ENCODE assay signal across 7 mouse cellular contexts in genomic region chr2:179193507-179194160, GRCm38 (mm10).
DNase-seq lines count a peak whose midpoint lies in the region; ATAC-seq and TF ChIP-seq lines count a peak whose summit lies in the region.

No protein-coding gene starts in this region.

- WGBS in intestine, embryonic 16.5 days: 28% methylated on average over 9 of the region's 9 CpGs
- 37% methylated on average over 9 of the region's 9 CpGs for WGBS in small intestine, adult 2 months

- H3K9me3 ChIP-seq in intestine, embryonic 16.5 days (ENCODE audit: control insufficient read depth, low read length): no peaks in the 10 kb centered on the region

- peak; percentile 64 for ATAC-seq in intestine, embryonic 16.5 days

- H3K36me3 ChIP-seq in intestine, embryonic 16.5 days (ENCODE audit: control insufficient read depth, insufficient read depth, low read length): no peaks in the 10 kb centered on the region
- no peaks in the 10 kb centered on the region for H3K36me3 ChIP-seq in small intestine, adult 2 months (ENCODE audit: control insufficient read depth, insufficient read depth, low read length)

- no peak overlapping the region for H3K9ac ChIP-seq in intestine, embryonic 16.5 days (ENCODE audit: low read depth, low read length)

- no peaks in the 10 kb centered on the region for H3K4me1 ChIP-seq in cortical plate, adult 2 months (ENCODE audit: control insufficient read depth, insufficient read depth, low read length)
- H3K4me1 ChIP-seq in intestine, embryonic 16.5 days (ENCODE audit: control insufficient read depth, insufficient read depth, low read length): no peaks in the 10 kb centered on the region
- no peaks in the 10 kb centered on the region; the same call in 1 of the 2 replicates for H3K4me1 ChIP-seq in small intestine, adult 2 months (ENCODE audit: control insufficient read depth, insufficient read depth, insufficient read length, low read length)

- intact Hi-C loops in gastrocnemius, postnatal 36 days (cut with DNase I): no loop called here
- intact Hi-C loops in left cerebral cortex, postnatal 10 days (cut with DNase I): loop anchor here (10.0 kb wide), 2 partner anchors 129 to 569 kb away; no protein-coding TSS in a partner anchor

- TF ChIP-seq POLR2A in cortical plate, adult 2 months (IDR thresholded peaks at IDR 0.05; ENCODE audit: extremely low read depth, insufficient read depth, low read length): no peak
- TF ChIP-seq POLR2A in small intestine, adult 2 months (IDR thresholded peaks at IDR 0.05; ENCODE audit: low read depth, low read length): no peak; the same call in 1 of the 2 replicates

- no peak overlapping the region for H3K27ac ChIP-seq in cortical plate, adult 2 months (ENCODE audit: insufficient read depth, low read length)
- no peak overlapping the region for H3K27ac ChIP-seq in intestine, embryonic 16.5 days (ENCODE audit: low read length)
- no peak overlapping the region for H3K27ac ChIP-seq in small intestine, adult 2 months (ENCODE audit: insufficient read depth, low read depth, low read length)

- H3K4me2 ChIP-seq in intestine, embryonic 16.5 days (ENCODE audit: low read depth, low read length): no peak overlapping the region

- no peak overlapping the region for H3K4me3 ChIP-seq in cortical plate, adult 2 months (ENCODE audit: insufficient read depth, low read length)
- H3K4me3 ChIP-seq in intestine, embryonic 16.5 days (ENCODE audit: low read length): no peak overlapping the region
- H3K4me3 ChIP-seq in small intestine, adult 2 months (ENCODE audit: low read depth, low read length): no peak overlapping the region

- no peaks in the 10 kb centered on the region for H3K27me3 ChIP-seq in intestine, embryonic 16.5 days (replicated peaks; ENCODE audit: control insufficient read depth, insufficient read depth, low read length)
- H3K27me3 ChIP-seq in small intestine, adult 2 months (ENCODE audit: control insufficient read depth, insufficient read depth, low read length): no peaks in the 10 kb centered on the region

- peak; percentile 35 for DNase-seq in adrenal gland, adult 8-10 months
- peak; percentile 29 to 61 for DNase-seq in gastrocnemius, postnatal 36 days
- peak; percentile 42 to 78 for DNase-seq in left cerebral cortex, postnatal 10 days (ENCODE audit: extremely low spot score in 1 of 2, low spot score in 2 of 2)
- DNase-seq in mesoderm, embryonic 11.5 days (ENCODE audit: low read depth, low spot score): peak; percentile 93

- peak; percentile 88 for TF ChIP-seq CTCF in cortical plate, adult 2 months (IDR thresholded peaks at IDR 0.05; ENCODE audit: extremely low read depth, insufficient read depth, low read length)
- TF ChIP-seq CTCF in small intestine, adult 2 months (IDR thresholded peaks at IDR 0.05; ENCODE audit: extremely low read depth, insufficient read length, insufficient replicate concordance, low read depth, low read length): peak; percentile 76; the same call in 1 of the 2 replicates

Comparison
In these comparisons a context has a peak if more than half of its experiments do, and no peak if none do; other contexts are left out.
1. DNase-seq: peak in every context shown above with its lines; median percentile 93 in mesoderm, embryonic 11.5 days; 60 in left cerebral cortex, postnatal 10 days; 45 in gastrocnemius, postnatal 36 days; 35 in adrenal gland, adult 8-10 months.